ENCODE assay signal across 27 mouse cellular contexts in the genomic region with DNA sequence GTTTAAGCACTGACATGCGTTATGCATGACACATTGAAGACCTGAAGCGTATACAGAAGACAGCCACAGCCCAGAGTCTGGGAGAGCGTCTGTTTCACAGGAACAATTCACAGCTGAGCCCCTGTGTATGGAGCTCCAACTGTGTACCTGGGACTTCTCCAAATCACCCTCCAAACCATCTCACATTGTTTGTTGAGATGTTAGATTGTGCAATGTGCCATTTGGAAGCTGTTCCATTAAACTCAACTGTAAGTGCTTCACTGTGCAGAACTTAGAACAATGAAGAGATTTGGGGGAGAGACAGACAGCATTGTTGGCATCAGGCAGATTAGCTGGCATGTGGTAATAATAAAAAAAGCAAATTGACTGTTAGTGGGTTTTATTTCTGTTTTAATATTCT.
DNase-seq lines count a peak whose midpoint lies in the region; ATAC-seq and TF ChIP-seq lines count a peak whose summit lies in the region.
"Had no signal": no experiment of that assay in that cellular context is flagged by ENCODE, and none has a peak within 500 bp of the region (broad histone marks: within the 10 kb centered on the region; RNA-seq: fewer than 3 reads in every experiment).

No protein-coding gene starts in this region.

- no peaks in the 10 kb centered on the region for H3K27me3 ChIP-seq in hindbrain, embryonic 14.5 days (ENCODE audit: control insufficient read depth, insufficient read depth, low read length)
- H3K27me3 ChIP-seq: embryonic facial prominence, embryonic 13.5 days; forebrain, embryonic 12.5 days; forebrain, embryonic 15.5 days; heart, embryonic 12.5 days; heart, embryonic 15.5 days; hindbrain, embryonic 15.5 days had no signal

- DNase-seq in brain, embryonic 14.5 days (ENCODE audit: low read depth) = peak; percentile 9
- peak; percentile 39 to 60 for DNase-seq in layer of hippocampus, adult 2 months (ENCODE audit: low spot score in 2 of 2)
- DNase-seq in layer of hippocampus, adult 9-11 months = peak; percentile 77
- DNase-seq in frontal cortex, adult 2 months (ENCODE audit: extremely low spot score in 1 of 2, low spot score in 1 of 2) = no peak
- DNase-seq in hindbrain, embryonic 14.5 days (ENCODE audit: low spot score) = no peak
- no peak for DNase-seq in heart, postnatal 10 days
- DNase-seq: adrenal gland, adult 8-10 months; adrenal gland, postnatal 25 days; cerebellum, adult 11 months; cerebellum, adult 8-10 months; cerebellum, postnatal 10 days; cerebellum, postnatal 36 days; embryo, embryonic 11 days; gastrocnemius, adult 2 months; gastrocnemius, postnatal 14 days; heart, adult 11 months; heart, postnatal 14 days; heart, postnatal 4 days had no signal

- no peak overlapping the region for H3K4me3 ChIP-seq in layer of hippocampus, adult 2 months
- no peak overlapping the region for H3K4me3 ChIP-seq in hindbrain, embryonic 14.5 days (replicated peaks; ENCODE audit: low read length)
- H3K4me3 ChIP-seq: embryonic facial prominence, embryonic 10.5 days; embryonic facial prominence, embryonic 13.5 days; erythroblast, embryonic 14.5 days; forebrain, embryonic 12.5 days; forebrain, embryonic 15.5 days; gastrocnemius, adult 2 months; heart, embryonic 12.5 days; heart, embryonic 15.5 days; hindbrain, embryonic 15.5 days had no signal

- no peaks in the 10 kb centered on the region for H3K4me1 ChIP-seq in hindbrain, embryonic 14.5 days (replicated peaks; ENCODE audit: control insufficient read depth, insufficient read depth, low read length)
- H3K4me1 ChIP-seq: embryonic facial prominence, embryonic 10.5 days; hindbrain, embryonic 15.5 days had no signal

- WGBS in hindbrain, embryonic 14.5 days = 64% methylated on average over 3 of the region's 3 CpGs

- no peak overlapping the region for H3K4me2 ChIP-seq in hindbrain, embryonic 14.5 days (replicated peaks)
- H3K4me2 ChIP-seq: embryonic facial prominence, embryonic 13.5 days; forebrain, embryonic 12.5 days; forebrain, embryonic 15.5 days; heart, embryonic 12.5 days; heart, embryonic 15.5 days; hindbrain, embryonic 15.5 days had no signal

- intact Hi-C loops in heart, postnatal 10 days (cut with DNase I) = loop anchor here (10.0 kb wide), 1 partner anchor 200 kb away; no protein-coding TSS in a partner anchor

- H3K9ac ChIP-seq in hindbrain, embryonic 14.5 days = no peak overlapping the region
- H3K9ac ChIP-seq: embryonic facial prominence, embryonic 13.5 days; forebrain, embryonic 12.5 days; forebrain, embryonic 15.5 days; heart, embryonic 12.5 days; heart, embryonic 15.5 days; hindbrain, embryonic 15.5 days had no signal

- TF ChIP-seq CTCF in brain, embryonic 14.5 days (IDR thresholded peaks at IDR 0.05; ENCODE audit: borderline replicate concordance, extremely low read depth, insufficient read depth, insufficient read length) = no peak
- no peak for TF ChIP-seq CTCF in layer of hippocampus, adult 2 months (conservative IDR thresholded peaks at IDR 0.05)

- H3K36me3 ChIP-seq in hindbrain, embryonic 14.5 days (replicated peaks; ENCODE audit: control insufficient read depth, insufficient read depth) = no peaks in the 10 kb centered on the region
- H3K36me3 ChIP-seq: embryonic facial prominence, embryonic 10.5 days; embryonic facial prominence, embryonic 13.5 days; forebrain, embryonic 12.5 days; forebrain, embryonic 15.5 days; heart, embryonic 12.5 days; heart, embryonic 15.5 days; hindbrain, embryonic 15.5 days had no signal

- TF ChIP-seq POLR2A in brain, embryonic 14.5 days (IDR thresholded peaks at IDR 0.05; ENCODE audit: borderline replicate concordance, extremely low read depth, insufficient read depth, insufficient read length, poor library complexity, severe bottlenecking) = no peak

- H3K27ac ChIP-seq in layer of hippocampus, adult 2 months = no peak overlapping the region
- no peak overlapping the region for H3K27ac ChIP-seq in hindbrain, embryonic 14.5 days
- H3K27ac ChIP-seq: embryonic facial prominence, embryonic 10.5 days; embryonic facial prominence, embryonic 13.5 days; forebrain, embryonic 12.5 days; forebrain, embryonic 15.5 days; gastrocnemius, adult 2 months; heart, embryonic 15.5 days; hindbrain, embryonic 15.5 days had no signal

- no peak for ATAC-seq in hindbrain, embryonic 14.5 days (ENCODE audit: low FRiP score)
- ATAC-seq: CD4-positive, CD25-positive, alpha-beta regulatory T cell, adult 4 months; forebrain, embryonic 15.5 days had no signal

- no peaks in the 10 kb centered on the region for H3K9me3 ChIP-seq in hindbrain, embryonic 14.5 days (ENCODE audit: control insufficient read depth, low read length)
- H3K9me3 ChIP-seq: embryonic facial prominence, embryonic 10.5 days; embryonic facial prominence, embryonic 13.5 days; forebrain, embryonic 12.5 days; forebrain, embryonic 15.5 days; heart, embryonic 15.5 days; hindbrain, embryonic 15.5 days had no signal

Comparison
In these comparisons a context has a peak if more than half of its experiments do, and no peak if none do; other contexts are left out.
1. DNase-seq: peak in brain, embryonic 14.5 days (single experiment), layer of hippocampus, adult 2 months (2 of 2) and layer of hippocampus, adult 9-11 months (single experiment); none in frontal cortex, adult 2 months (0 of 2), hindbrain, embryonic 14.5 days (single experiment) and heart, postnatal 10 days (0 of 2).